Mouse (Mus musculus) testis, adult 2 months (tissue): ENCODE measurements around the gene Chrm3. TPM values are rescaled to one million over a fixed set of nuclear protein-coding genes. Genes with fewer than 3 reads are reported as not detected.

Experiments
- H3K27ac ChIP-seq: fragments of 200-500 bp; 2 replicates; pipeline ENCODE4 v1.5.1; 2012; ENCODE audit warnings: low read depth, low read length; ENCODE audit not compliant: control insufficient read depth, insufficient read depth
- H3K27me3 ChIP-seq: fragments of 200-500 bp; 2 replicates; pipeline ENCODE4 v1.6.1; 2012; ENCODE audit warnings: mild to moderate bottlenecking, low read length, moderate library complexity; ENCODE audit not compliant: control insufficient read depth, insufficient read depth
- H3K36me3 ChIP-seq: fragments of 200-500 bp; 2 replicates; pipeline ENCODE4 v1.6.1; 2012; ENCODE audit warnings: mild to moderate bottlenecking, low read length; ENCODE audit not compliant: control insufficient read depth, insufficient read depth
- H3K4me1 ChIP-seq: fragments of 200-500 bp; 2 replicates; pipeline ENCODE4 v1.6.1; 2012; ENCODE audit warnings: low read length; ENCODE audit not compliant: control insufficient read depth, insufficient read depth
- H3K4me3 ChIP-seq: fragments of 200-500 bp; 2 replicates; pipeline ENCODE4 v1.5.1; 2012; ENCODE audit warnings: low read depth, mild to moderate bottlenecking, low read length, moderate library complexity, mixed read lengths; ENCODE audit not compliant: control insufficient read depth
- CTCF ChIP-seq: fragments of 200-500 bp; IDR thresholded peaks from 2 replicates; pipeline ENCODE4 v1.5.1; 2012; ENCODE audit warnings: low read depth, mild to moderate bottlenecking, inconsistent platforms, low read length, moderate library complexity; ENCODE audit not compliant: control insufficient read depth, insufficient read depth, insufficient replicate concordance
- POLR2A ChIP-seq: fragments of 200-500 bp; IDR thresholded peaks from 2 replicates; pipeline ENCODE4 v1.6.1; 2012; ENCODE audit warnings: low read depth, mild to moderate bottlenecking, inconsistent platforms, low read length, moderate library complexity; ENCODE audit not compliant: control insufficient read depth
- polyA plus RNA-seq: library from polyadenylated mRNA; depleted of rRNA; stranded (reverse); fragments of >200 nt; gene quantifications from 2 replicates; pipeline ENCODE4 v1.2.3, GENCODE M21; 2012

The Chrm3 gene
- polyA plus RNA-seq, 1 experiment, result 0.02 TPM

DNA sequence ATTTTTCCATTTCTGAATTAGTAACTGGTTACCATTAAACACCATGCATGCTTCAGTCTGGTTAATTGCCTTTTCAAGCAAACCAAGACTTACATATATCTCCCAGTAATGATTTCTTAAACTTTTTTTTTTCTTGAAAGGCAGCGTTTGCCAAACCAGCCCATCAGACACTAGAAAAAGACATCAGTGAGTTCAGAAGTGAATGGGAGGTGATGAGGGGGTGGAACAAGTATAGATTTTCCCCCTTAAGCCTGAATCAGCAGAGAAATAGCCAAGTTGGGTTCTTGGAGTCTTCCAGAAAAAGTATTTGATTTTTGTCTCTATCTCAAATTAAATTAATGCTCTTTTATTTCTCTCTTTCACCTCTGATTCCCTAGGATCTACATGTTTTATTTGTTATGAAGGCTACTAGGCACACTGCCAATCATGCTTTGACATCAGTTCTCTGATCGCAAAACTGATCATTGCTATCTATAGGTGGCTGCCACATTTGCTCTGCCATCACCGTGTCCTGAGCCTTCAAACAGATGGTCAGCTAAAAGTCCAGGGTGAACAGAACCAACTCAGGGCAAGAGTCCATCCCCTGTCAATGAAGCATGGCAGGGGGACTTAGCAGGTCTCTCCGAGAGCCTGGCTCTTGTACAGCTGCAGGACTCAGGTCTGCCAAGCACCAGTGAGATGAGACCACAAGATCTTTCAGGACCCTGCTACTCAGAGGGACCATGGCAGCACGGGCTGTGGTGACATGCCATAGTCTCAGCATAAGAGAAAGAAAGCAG lies 125.1 kb downstream of the Chrm3 start:
- no peak for TF ChIP-seq CTCF
- no peak for TF ChIP-seq POLR2A
- no peaks in the 10 kb centered on the region for H3K4me1 ChIP-seq
- H3K27me3 ChIP-seq, result no peaks in the 10 kb centered on the region
- H3K4me3 ChIP-seq, result no peak overlapping the region
- H3K27ac ChIP-seq, result no peak overlapping the region
- no peaks in the 10 kb centered on the region for H3K36me3 ChIP-seq

DNA sequence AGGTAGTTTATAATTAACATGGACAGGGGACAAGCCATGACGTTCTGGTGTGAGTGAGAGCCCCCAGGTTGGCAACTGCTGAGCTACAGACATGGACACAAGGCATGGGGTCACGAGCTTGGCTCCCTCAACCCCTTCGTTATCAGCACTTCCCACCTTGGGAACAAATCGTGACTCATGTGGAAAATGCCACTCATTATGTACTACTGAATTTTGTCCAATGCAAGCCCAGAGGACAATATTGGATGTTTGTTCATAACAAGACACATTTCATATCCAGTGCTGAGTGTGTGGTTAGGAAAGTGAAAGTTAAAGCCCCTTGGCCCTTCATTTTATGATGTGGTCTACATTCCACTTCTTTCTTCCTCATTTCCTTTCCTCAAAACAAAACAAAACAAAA lies 140.2 kb downstream of the Chrm3 start:
- Histone ChIP-seq H3K27ac (no peak overlapping the region), H3K36me3 (no peaks in the 10 kb centered on the region), H3K27me3 (no peaks in the 10 kb centered on the region), H3K4me1 (no peaks in the 10 kb centered on the region), H3K4me3 (no peak overlapping the region)
- TF ChIP-seq CTCF, result no peak
- no peak for TF ChIP-seq POLR2A

DNA sequence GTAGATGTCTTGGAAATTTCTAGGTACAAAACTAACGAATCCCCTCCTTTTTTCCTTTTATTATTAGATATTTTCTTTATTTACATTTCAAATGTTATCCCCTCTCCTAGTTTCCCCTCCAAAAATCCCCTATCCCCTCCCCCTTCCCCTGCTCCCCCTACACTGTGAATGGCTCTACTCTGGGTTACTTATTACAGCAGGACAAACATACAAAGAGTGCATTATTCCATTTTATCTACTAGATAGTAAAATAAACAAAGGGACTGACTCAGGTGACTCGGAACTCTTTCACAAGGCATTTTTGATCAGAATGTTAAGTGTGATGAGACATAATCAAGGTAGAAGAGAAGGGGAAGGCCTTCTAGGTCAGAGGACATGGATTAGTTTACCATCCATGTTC lies 148.5 kb downstream of the Chrm3 start:
- H3K27me3 ChIP-seq, result no peaks in the 10 kb centered on the region
- TF ChIP-seq POLR2A, result no peak
- no peak for TF ChIP-seq CTCF
- no peaks in the 10 kb centered on the region for H3K36me3 ChIP-seq
- H3K4me3 ChIP-seq, result no peak overlapping the region
- H3K27ac ChIP-seq, result no peak overlapping the region
- H3K4me1 ChIP-seq, result no peaks in the 10 kb centered on the region

DNA sequence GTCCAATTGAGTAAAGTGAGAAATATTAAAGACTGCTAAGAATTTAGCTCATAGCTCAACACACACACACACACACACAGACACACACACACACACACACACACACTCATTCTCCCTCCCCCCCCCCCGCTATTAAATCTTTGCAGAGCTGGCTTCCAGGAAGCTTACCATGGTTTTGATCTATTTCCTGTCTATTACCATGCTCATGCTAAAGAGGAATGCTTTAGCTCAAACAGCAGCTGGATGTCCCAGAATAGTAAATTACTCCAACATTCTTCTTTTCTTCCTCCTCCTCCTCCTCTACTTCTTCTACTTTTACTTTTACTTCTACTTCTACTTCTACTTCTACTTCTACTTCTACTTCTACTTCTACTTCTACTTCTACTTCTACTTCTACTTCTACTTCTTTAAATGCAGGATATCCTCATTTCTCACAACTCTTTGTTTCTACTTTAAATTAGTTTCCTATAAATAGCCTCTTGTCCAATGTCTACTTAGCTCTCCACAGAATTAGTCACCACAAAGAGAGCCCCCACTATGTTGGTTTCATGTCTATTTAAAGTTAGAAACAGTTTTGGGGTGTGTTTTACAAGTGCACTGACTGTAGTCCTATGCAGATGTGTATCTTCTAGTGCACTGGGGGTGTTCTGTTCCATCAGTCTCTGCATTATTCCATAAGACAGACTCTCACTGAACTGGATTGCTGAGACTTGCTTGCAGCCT lies 150.0 kb downstream of the Chrm3 start:
- H3K4me1 ChIP-seq, result no peaks in the 10 kb centered on the region
- TF ChIP-seq POLR2A, result no peak
- no peak for TF ChIP-seq CTCF
- H3K4me3 ChIP-seq, result no peak overlapping the region
- no peaks in the 10 kb centered on the region for H3K36me3 ChIP-seq
- H3K27ac ChIP-seq, result no peak overlapping the region
- no peaks in the 10 kb centered on the region for H3K27me3 ChIP-seq

DNA sequence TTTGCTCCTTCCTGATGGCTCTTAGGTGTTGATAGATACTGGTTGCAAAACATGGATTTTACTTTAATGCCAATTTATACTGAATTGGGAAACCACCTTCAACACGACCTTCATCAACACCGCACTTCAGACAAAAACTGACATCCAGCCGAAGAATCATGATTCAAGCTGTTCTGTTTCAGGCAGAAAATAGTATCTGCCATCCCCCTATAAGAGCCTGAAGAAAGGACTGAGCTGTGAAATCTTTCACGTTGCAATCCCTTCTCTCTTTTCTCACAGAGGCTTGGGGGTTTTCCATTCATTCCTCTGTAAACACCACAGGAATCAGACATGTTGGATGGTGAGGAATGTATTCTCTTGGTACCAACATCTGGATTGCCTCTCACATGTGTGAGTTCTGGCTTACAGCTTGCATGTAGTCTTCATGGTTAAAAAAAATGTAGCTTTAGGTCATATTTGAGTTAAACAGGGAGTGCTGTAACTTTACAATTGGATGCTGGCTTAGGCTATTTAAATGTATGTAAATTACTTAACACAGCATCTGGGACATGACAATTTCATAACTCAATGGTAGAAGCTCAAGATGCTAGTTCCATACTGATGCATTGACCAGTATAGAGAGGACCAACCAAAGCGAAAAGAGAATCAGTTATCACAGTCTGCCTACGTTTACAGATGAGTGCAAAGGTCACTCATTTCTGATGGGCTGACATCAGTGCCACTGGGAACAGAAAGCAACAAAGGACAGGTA lies 161.3 kb downstream of the Chrm3 start:
- no peaks in the 10 kb centered on the region for H3K4me1 ChIP-seq
- no peak for TF ChIP-seq POLR2A
- no peak overlapping the region for H3K27ac ChIP-seq
- no peaks in the 10 kb centered on the region for H3K36me3 ChIP-seq
- no peaks in the 10 kb centered on the region for H3K27me3 ChIP-seq
- no peak overlapping the region for H3K4me3 ChIP-seq

DNA sequence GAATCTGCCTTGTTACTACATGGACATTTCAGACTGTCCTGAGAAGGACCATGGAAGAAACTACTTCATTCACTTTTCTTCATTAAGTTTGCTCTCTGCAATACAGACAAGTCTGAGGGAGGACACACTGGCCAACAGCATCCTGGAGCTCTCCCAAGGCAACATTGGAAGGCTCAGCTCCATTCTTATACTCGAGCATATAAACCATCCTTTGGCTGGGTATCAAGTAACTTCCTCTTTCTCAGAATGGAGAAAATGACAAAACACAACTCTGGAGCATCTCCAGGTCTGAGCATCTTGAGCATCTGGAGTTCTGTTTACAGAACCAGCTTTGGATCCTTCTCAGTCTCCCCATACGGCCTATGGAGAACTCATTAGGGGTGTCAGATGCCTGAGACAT lies 170.8 kb downstream of the Chrm3 start:
- TF ChIP-seq POLR2A (no peak), CTCF (no peak)
- Histone ChIP-seq H3K27ac (no peak overlapping the region), H3K4me3 (no peak overlapping the region), H3K36me3 (no peaks in the 10 kb centered on the region), H3K27me3 (no peaks in the 10 kb centered on the region), H3K4me1 (no peaks in the 10 kb centered on the region)

DNA sequence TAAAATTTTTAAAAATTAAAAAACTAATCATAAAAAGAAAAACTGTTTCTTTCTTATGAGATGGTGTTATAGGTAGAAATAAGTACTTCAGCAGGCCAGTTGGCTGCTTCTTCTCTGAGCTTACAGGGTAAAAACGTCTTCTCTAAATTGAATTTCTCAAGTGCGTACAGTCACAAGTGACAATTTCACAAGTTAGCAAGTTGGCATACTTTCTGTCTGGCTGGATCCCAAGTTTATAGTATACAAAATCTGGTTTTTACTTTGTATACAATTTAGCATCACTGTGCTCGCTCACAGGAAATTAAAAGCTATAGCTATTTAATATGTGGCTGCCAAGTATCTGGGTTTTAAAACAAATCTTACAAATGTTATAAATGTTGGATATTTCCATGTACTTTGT lies 172.7 kb downstream of the Chrm3 start:
- no peaks in the 10 kb centered on the region for H3K36me3 ChIP-seq
- H3K27me3 ChIP-seq, result no peaks in the 10 kb centered on the region
- H3K4me3 ChIP-seq, result no peak overlapping the region
- H3K4me1 ChIP-seq, result no peaks in the 10 kb centered on the region
- H3K27ac ChIP-seq, result no peak overlapping the region
- TF ChIP-seq CTCF (no peak), POLR2A (no peak)
